In genomic region chr6:114187121-114187520, GRCm38 (mm10) we compare ENCODE assay signal across 15 mouse cellular contexts. TPM values are rescaled to one million over a fixed set of nuclear protein-coding genes. Genes with fewer than 3 reads are reported as not detected.
DNase-seq lines count a peak whose midpoint lies in the region; ATAC-seq and TF ChIP-seq lines count a peak whose summit lies in the region.
"Had no signal": no experiment of that assay in that cellular context is flagged by ENCODE, and none has a peak within 500 bp of the region (broad histone marks: within the 10 kb centered on the region; RNA-seq: fewer than 3 reads in every experiment).

No protein-coding gene starts in this region.

- H3K27me3 ChIP-seq in liver, embryonic 12.5 days (replicated peaks): no peaks in the 10 kb centered on the region
- no peaks in the 10 kb centered on the region for H3K27me3 ChIP-seq in embryonic facial prominence, embryonic 11.5 days (ENCODE audit: control insufficient read depth, insufficient read depth, low read length)
- H3K27me3 ChIP-seq: lung, embryonic 15.5 days had no signal

- no peak overlapping the region for H3K4me3 ChIP-seq in liver, embryonic 12.5 days
- H3K4me3 ChIP-seq in ES-E14 (ENCODE audit: insufficient read depth in 1 of 2, low read depth in 1 of 2, low read length in 2 of 2, poor library complexity in 1 of 2, severe bottlenecking in 1 of 2): no peak overlapping the region
- H3K4me3 ChIP-seq in embryonic facial prominence, embryonic 11.5 days (ENCODE audit: low read depth, low read length): no peak overlapping the region
- H3K4me3 ChIP-seq: forebrain, embryonic 10.5 days; gastrocnemius, adult 2 months; lung, embryonic 15.5 days; midbrain, embryonic 15.5 days had no signal

- DNase-seq in liver (peak; percentile 6), 416B (ENCODE audit: low read depth) (peak; percentile 6), ES-E14 (ENCODE audit: low read depth, low spot score) (peak; percentile 39), MN1 (ENCODE audit: low spot score) (no peak)
- peak; percentile 80 for DNase-seq in embryonic facial prominence, embryonic 11.5 days (ENCODE audit: low spot score)
- DNase-seq in natural killer cell, adult 2 months (ENCODE audit: low spot score in 2 of 2): no peak
- DNase-seq: gastrocnemius, adult 2 months; left cerebral cortex, postnatal 4 days had no signal

- in situ Hi-C loops in ES-E14 (cut with MboI; ENCODE audit: low sequenced_read_pairs in 2 of 2, unreplicated experiment in 2 of 2): no loop called here

- no peak overlapping the region for H3K27ac ChIP-seq in liver, embryonic 12.5 days
- no peak overlapping the region for H3K27ac ChIP-seq in ES-E14 (ENCODE audit: insufficient read depth, low read depth, low read length, poor library complexity, severe bottlenecking)
- no peak overlapping the region for H3K27ac ChIP-seq in embryonic facial prominence, embryonic 11.5 days (replicated peaks; ENCODE audit: low read depth, low read length)
- H3K27ac ChIP-seq: forebrain, embryonic 10.5 days; gastrocnemius, adult 2 months; lung, embryonic 15.5 days; midbrain, embryonic 15.5 days had no signal

- no peak overlapping the region for H3K9ac ChIP-seq in liver, embryonic 12.5 days
- no peak overlapping the region for H3K9ac ChIP-seq in ES-E14 (ENCODE audit: insufficient read depth, low read depth, low read length, poor library complexity, severe bottlenecking)
- H3K9ac ChIP-seq in embryonic facial prominence, embryonic 11.5 days (replicated peaks; ENCODE audit: low read length): no peak overlapping the region
- H3K9ac ChIP-seq: lung, embryonic 15.5 days; midbrain, embryonic 15.5 days had no signal

- WGBS in liver, embryonic 12.5 days (ENCODE audit: insufficient replicate concordance): 38% methylated on average over 4 of the region's 4 CpGs
- 38% methylated on average over 4 of the region's 4 CpGs for WGBS in embryonic facial prominence, embryonic 11.5 days

- no peaks in the 10 kb centered on the region for H3K4me1 ChIP-seq in liver, embryonic 12.5 days
- H3K4me1 ChIP-seq in ES-E14 (ENCODE audit: control insufficient read depth in 2 of 2, insufficient read depth in 2 of 2, low read length in 2 of 2, poor library complexity in 1 of 2): no peaks in the 10 kb centered on the region
- no peaks in the 10 kb centered on the region for H3K4me1 ChIP-seq in embryonic facial prominence, embryonic 11.5 days (ENCODE audit: control insufficient read depth, insufficient read depth, low read length)
- H3K4me1 ChIP-seq: lung, embryonic 15.5 days had no signal

- H3K36me3 ChIP-seq in liver, embryonic 12.5 days: no peaks in the 10 kb centered on the region
- H3K36me3 ChIP-seq in ES-E14 (ENCODE audit: control insufficient read depth, insufficient read depth, low read length, poor library complexity, severe bottlenecking): no peaks in the 10 kb centered on the region
- no peaks in the 10 kb centered on the region for H3K36me3 ChIP-seq in embryonic facial prominence, embryonic 11.5 days (replicated peaks; ENCODE audit: control insufficient read depth, insufficient read depth, low read depth, low read length)
- H3K36me3 ChIP-seq: forebrain, embryonic 10.5 days; lung, embryonic 15.5 days; midbrain, embryonic 15.5 days had no signal

- no peak for ATAC-seq in liver, embryonic 12.5 days
- ATAC-seq in embryonic facial prominence, embryonic 11.5 days (replicated peaks; ENCODE audit: insufficient number of reproducible peaks, low FRiP score, low TSS enrichment, low read depth): no peak
- ATAC-seq: inflammation-experienced regulatory T-cells, adult 6 months; midbrain, embryonic 15.5 days had no signal

- no peak overlapping the region for H3K4me2 ChIP-seq in liver, embryonic 12.5 days
- no peak overlapping the region for H3K4me2 ChIP-seq in embryonic facial prominence, embryonic 11.5 days (ENCODE audit: low read depth, low read length)
- H3K4me2 ChIP-seq: lung, embryonic 15.5 days; midbrain, embryonic 15.5 days had no signal

- no peaks in the 10 kb centered on the region for H3K9me3 ChIP-seq in liver, embryonic 12.5 days (replicated peaks)
- no peaks in the 10 kb centered on the region for H3K9me3 ChIP-seq in ES-E14 (ENCODE audit: control insufficient read depth, insufficient read depth, low read depth, low read length)
- no peaks in the 10 kb centered on the region for H3K9me3 ChIP-seq in embryonic facial prominence, embryonic 11.5 days (replicated peaks; ENCODE audit: control insufficient read depth, low read length)
- H3K9me3 ChIP-seq: lung, embryonic 15.5 days had no signal

TF ChIP-seq in ES-E14, 5 proteins besides CTCF, POLR2A, EP300 and RAD21:
- TF ChIP-seq CHD2 (IDR thresholded peaks at IDR 0.05; ENCODE audit: low read depth, low read length) (no peak), MAFK (IDR thresholded peaks at IDR 0.05; ENCODE audit: insufficient read depth, low read depth, low read length) (no peak), ZC3H11A (IDR thresholded peaks at IDR 0.05; ENCODE audit: borderline replicate concordance, low read depth, low read length) (no peak), ZNF384 (IDR thresholded peaks at IDR 0.05; ENCODE audit: low read depth, low read length) (no peak), HCFC1 (IDR thresholded peaks at IDR 0.05; ENCODE audit: borderline replicate concordance, insufficient read depth, low read length) (no peak)

RNA-seq across cellular contexts. Expression of gene Slc6a11, which starts 56.1 kb away (rescaled TPM):
- not detected in 2 replicates for polyA plus RNA-seq in liver, embryonic 12.5 days (2016; fragmentation: Nextera tagmentation; extraction: Ambion mirVana)
- total RNA-seq in ES-E14 (2012; rRNA removed): 0.05 and 0.13 TPM in 2 replicates
- 0.14 and 0.22 TPM in 2 replicates for polyA plus RNA-seq in embryonic facial prominence, embryonic 11.5 days (2014; fragmentation: Nextera tagmentation; extraction: Ambion mirVana)
- polyA plus RNA-seq: heart, embryonic 14.5 days; inflammation-experienced regulatory T-cells, adult 6 months; spleen, adult 2 months had no signal

Comparison
In these comparisons a context has a peak if more than half of its experiments do, and no peak if none do; other contexts are left out.
1. DNase-seq: peak in liver (single experiment), 416B (single experiment), ES-E14 (single experiment) and embryonic facial prominence, embryonic 11.5 days (single experiment); none in natural killer cell, adult 2 months (0 of 2) and MN1 (single experiment).